Mouse (Mus musculus) forebrain, embryonic 13.5 days (tissue): ENCODE results near the gene Tom1. TPM values are rescaled to one million over a fixed set of nuclear protein-coding genes. Genes with fewer than 3 reads are reported as not detected.

Experiments
- ATAC-seq: fragments of 200-750 bp; cut with Nextera tagmentation; 2 replicates; pipeline ENCODE4 v1.8.0; 2017
- H3K27ac ChIP-seq: fragments of 300-500 bp; sonication (generic); 2 replicates; pipeline ENCODE4 v1.5.1; 2015; ENCODE audit warnings: inconsistent platforms, mild to moderate bottlenecking, moderate library complexity
- H3K27me3 ChIP-seq: fragments of 300-500 bp; sonication (generic); 2 replicates; pipeline ENCODE4 v1.6.1; 2015; ENCODE audit warnings: mild to moderate bottlenecking, inconsistent platforms
- H3K36me3 ChIP-seq: fragments of 300-500 bp; sonication (generic); 2 replicates; pipeline ENCODE4 v1.6.1; 2015; ENCODE audit warnings: mild to moderate bottlenecking, inconsistent platforms; ENCODE audit not compliant: poor library complexity, severe bottlenecking
- H3K4me1 ChIP-seq: fragments of 300-500 bp; sonication (generic); 2 replicates; pipeline ENCODE4 v1.6.1; 2015; ENCODE audit warnings: inconsistent platforms
- H3K4me2 ChIP-seq: fragments of 300-500 bp; sonication (generic); 2 replicates; pipeline ENCODE4 v1.6.1; 2015; ENCODE audit warnings: inconsistent platforms, mild to moderate bottlenecking, moderate library complexity
- H3K4me3 ChIP-seq: fragments of 300-500 bp; sonication (generic); 2 replicates; pipeline ENCODE4 v1.5.1; 2015; ENCODE audit warnings: mild to moderate bottlenecking, inconsistent platforms
- H3K9ac ChIP-seq: fragments of 300-500 bp; sonication (generic); 2 replicates; pipeline ENCODE4 v1.6.1; 2015; ENCODE audit warnings: mild to moderate bottlenecking, inconsistent platforms
- H3K9me3 ChIP-seq: fragments of 300-500 bp; sonication (generic); replicated peaks from 2 replicates; pipeline ENCODE4 v1.6.1; 2016; ENCODE audit warnings: inconsistent platforms
- WGBS: fragments of 180-500 bp; shearing (Covaris S2); methylation state at CpG from one replicate; pipeline ENCODE4 v1.1.7; 2015; 5-methylcytosine and 5-hydroxymethylcytosine counted together
- polyA plus RNA-seq: library from polyadenylated mRNA; unstranded; fragments of >200 nt; fragmentation: Nextera tagmentation; extraction: Ambion mirVana; gene quantifications from 2 replicates; pipeline ENCODE4 v1.2.1, GENCODE M21; 2015

Tom1 gene
- polyA plus RNA-seq, 1 experiment from 2014 or later, result 16.9 TPM

DNA sequence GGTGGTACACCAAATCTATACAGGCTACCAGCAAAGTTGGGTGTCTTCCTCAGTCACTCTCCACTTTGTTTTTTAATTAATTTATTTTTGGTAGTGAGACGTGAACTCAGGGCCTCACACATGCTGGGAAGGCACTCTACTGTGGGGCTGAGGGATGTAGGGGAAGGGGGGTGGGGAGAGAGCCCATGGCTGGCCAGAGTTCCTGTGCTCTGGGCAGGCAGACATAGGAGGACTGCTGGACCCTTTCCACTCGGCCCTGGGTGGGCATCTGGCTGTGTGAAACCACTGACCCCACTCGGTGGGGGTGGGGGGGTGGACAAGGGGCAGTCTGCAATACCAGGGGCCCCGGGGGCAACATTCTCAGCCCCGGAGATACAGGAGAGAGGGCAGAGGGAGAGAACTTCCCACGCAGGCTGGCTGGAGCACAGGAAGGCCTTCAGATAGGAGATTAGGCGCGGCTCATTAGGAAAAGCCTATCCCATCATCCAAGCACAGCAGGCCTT is 69.9 kb downstream of the Tom1 start:
- H3K27ac ChIP-seq, result no peak overlapping the region
- H3K9ac ChIP-seq, result no peak overlapping the region
- no peaks in the 10 kb centered on the region for H3K36me3 ChIP-seq
- ATAC-seq, result no peak
- no peak overlapping the region for H3K4me2 ChIP-seq
- H3K4me1 ChIP-seq, result no peaks in the 10 kb centered on the region
- WGBS, result 48% methylated on average over 8 of the region's 8 CpGs
- H3K9me3 ChIP-seq, result no peaks in the 10 kb centered on the region
- H3K4me3 ChIP-seq, result no peak overlapping the region
- no peaks in the 10 kb centered on the region for H3K27me3 ChIP-seq

DNA sequence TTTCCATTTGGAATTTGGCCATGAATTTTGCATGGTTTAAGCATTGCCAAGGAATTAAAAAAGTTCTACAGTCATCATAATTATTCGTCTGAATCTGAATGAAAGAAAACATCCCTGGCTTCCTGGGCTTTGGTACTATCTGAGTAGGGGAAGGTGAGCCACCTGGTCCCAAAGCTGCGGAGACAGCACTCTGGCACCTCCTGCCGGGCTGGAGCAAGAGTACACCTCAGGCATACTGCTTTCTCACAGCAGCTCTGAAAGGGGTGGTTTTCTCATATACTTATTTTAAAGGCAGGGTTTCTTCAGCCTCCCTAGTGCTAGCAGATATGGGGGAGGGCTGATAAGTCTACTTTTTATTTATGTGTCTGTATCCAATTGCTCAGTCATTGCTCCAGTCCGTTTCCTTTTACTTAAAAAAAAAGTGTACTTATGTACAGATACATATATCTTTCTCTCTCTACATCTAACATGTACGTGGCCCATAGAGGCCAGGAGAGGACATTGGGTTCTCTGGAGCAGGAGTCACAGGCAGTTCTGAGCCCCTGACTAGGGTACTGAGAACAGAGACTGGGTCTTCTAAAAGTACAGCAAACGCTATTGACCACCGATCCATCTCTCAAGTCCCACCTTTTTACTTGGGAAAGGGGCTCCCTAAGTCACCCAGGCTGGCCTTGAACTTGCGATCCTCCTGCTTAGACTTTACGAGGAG is 75.2 kb downstream of the Tom1 start:
- Histone ChIP-seq H3K27me3 (no peaks in the 10 kb centered on the region), H3K27ac (peak overlapping the region; percentile 79), H3K4me1 (peaks cover 27% of the 10 kb centered on the region), H3K4me3 (peak overlapping the region; percentile 78), H3K9ac (peak overlapping the region; percentile 69), H3K9me3 (no peaks in the 10 kb centered on the region), H3K36me3 (peaks cover 27% of the 10 kb centered on the region), H3K4me2 (peak overlapping the region; percentile 78)
- peak; percentile 82 for ATAC-seq
- under 1% methylated on average over 9 of the region's 9 CpGs for WGBS

DNA sequence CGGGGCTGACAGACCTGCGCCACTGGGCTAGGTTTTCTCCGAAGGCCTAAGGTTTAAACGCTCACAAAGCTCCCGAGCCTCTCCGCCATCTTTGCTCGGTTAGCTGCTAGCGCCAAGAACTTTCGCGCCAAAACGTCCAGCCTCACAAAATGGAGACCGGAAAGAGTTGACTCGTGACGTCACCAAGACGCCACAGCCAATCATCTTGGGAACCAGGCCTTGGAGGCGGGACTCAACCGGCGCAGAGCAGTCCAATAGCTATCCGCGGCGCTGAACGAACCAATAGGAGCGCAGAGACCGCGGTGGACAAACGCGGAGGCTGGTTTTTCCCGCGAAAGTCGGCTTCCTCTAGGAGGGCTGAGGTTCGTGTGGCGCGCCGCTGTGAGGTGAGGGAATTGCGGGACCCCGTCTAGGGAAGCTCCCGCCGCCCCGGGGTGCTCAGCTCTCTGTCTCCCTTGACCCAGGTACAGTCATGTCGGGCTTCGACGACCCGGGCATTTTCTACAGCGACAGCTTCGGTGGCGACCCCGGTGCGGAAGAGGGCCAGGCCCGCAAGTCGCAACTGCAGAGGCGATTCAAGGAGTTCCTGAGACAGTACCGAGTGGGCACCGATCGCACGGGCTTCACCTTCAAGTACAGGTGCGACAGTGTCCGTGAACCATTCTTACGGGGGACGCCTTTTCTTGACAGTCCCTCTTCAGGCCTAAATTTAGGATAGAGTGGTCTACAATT is 75.9 kb downstream of the Tom1 start, which contains the start of gene Mcm5:
Gene Mcm5 (plus strand): TSS at position 334 of the 732 bp plus-strand sequence.
- peak within 1 kb of the TSS; percentile 79 for H3K27ac ChIP-seq
- H3K4me1 ChIP-seq, result peaks cover 27% of the 10 kb centered on the region
- peak within 1 kb of the TSS; percentile 78 for H3K4me2 ChIP-seq
- H3K9ac ChIP-seq, result peak within 1 kb of the TSS; percentile 77
- ATAC-seq, result peak; percentile 99
- H3K36me3 ChIP-seq, result peaks cover 34% of the 10 kb centered on the region
- H3K9me3 ChIP-seq, result no peaks in the 10 kb centered on the region
- H3K27me3 ChIP-seq, result no peaks in the 10 kb centered on the region
- H3K4me3 ChIP-seq, result peak within 1 kb of the TSS; percentile 78
- under 1% methylated on average over 59 of the region's 59 CpGs for WGBS

DNA sequence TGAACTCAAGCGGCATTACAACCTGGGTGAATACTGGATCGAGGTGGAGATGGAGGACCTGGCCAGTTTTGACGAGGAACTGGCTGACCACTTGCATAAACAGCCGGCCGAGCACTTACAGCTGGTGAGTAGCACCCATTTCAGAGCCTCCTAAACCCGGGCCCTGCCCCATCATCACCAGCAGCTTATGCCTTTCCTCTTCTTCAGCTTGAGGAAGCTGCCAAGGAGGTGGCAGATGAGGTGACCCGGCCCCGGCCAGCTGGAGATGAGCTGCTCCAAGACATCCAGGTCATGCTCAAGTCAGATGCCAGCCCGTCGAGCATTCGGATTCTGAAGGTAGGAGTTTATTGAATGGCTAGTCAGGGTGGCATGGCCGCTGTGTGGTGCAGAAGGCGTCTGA is 76.6 kb downstream of the Tom1 start:
- ATAC-seq, result no peak
- H3K9me3 ChIP-seq, result no peaks in the 10 kb centered on the region
- WGBS, result 17% methylated on average over 13 of the region's 13 CpGs
- H3K4me3 ChIP-seq, result peak overlapping the region; percentile 78
- peaks cover 27% of the 10 kb centered on the region for H3K4me1 ChIP-seq
- no peak overlapping the region for H3K27ac ChIP-seq
- peak overlapping the region; percentile 78 for H3K4me2 ChIP-seq
- peaks cover 41% of the 10 kb centered on the region for H3K36me3 ChIP-seq
- no peaks in the 10 kb centered on the region for H3K27me3 ChIP-seq
- H3K9ac ChIP-seq, result peak overlapping the region; percentile 77

DNA sequence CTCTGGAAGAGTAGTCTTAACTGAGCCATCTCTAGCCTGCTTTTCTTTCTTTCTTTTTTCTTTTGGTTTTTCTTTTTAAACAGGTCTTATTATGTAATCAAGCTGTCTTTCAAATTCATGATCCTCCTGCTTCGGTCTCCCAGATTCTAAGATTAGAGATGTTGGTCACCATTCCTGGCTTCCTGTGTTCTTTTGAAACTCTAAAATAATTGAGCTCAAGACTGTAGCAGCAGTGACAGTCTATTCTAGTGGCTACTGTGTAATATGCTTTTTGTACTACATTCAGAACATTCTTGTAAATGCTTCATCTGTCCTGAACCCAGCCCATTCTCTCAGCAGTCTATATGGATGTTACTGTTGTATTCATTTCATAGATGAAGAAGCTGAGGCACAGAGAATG is 85.0 kb downstream of the Tom1 start:
- no peak for ATAC-seq
- Histone ChIP-seq H3K4me3 (no peak overlapping the region), H3K9me3 (no peaks in the 10 kb centered on the region), H3K27ac (no peak overlapping the region), H3K27me3 (no peaks in the 10 kb centered on the region), H3K36me3 (peaks cover 99% of the 10 kb centered on the region), H3K4me2 (no peak overlapping the region), H3K4me1 (no peaks in the 10 kb centered on the region), H3K9ac (no peak overlapping the region)
- WGBS, result 90% methylated on average over 1 of the region's 1 CpGs

GRCm38 (mm10) chr8:75119287-75119686 is 85.8 kb downstream of the Tom1 start:
- H3K27ac ChIP-seq, result no peak overlapping the region
- no peaks in the 10 kb centered on the region for H3K9me3 ChIP-seq
- no peaks in the 10 kb centered on the region for H3K4me1 ChIP-seq
- WGBS, result 93% methylated on average over 2 of the region's 2 CpGs
- no peak for ATAC-seq
- H3K27me3 ChIP-seq, result no peaks in the 10 kb centered on the region
- no peak overlapping the region for H3K9ac ChIP-seq
- H3K4me2 ChIP-seq, result no peak overlapping the region
- H3K4me3 ChIP-seq, result no peak overlapping the region
- H3K36me3 ChIP-seq, result peaks cover 99% of the 10 kb centered on the region

Other genes starting within 250 kb of the Tom1 start
- not detected in 2 replicates for gene Isx, start 160.5 kb upstream of the Tom1 start, polyA plus RNA-seq
- gene Hmgxb4, start 40.3 kb upstream of the Tom1 start, polyA plus RNA-seq, result 51.1 and 51.2 TPM in 2 replicates
- 11.3 and 12.8 TPM in 2 replicates for gene Hmox1, start 59.9 kb downstream of the Tom1 start, polyA plus RNA-seq
- 132 and 151 TPM in 2 replicates for gene Mcm5, start 75.9 kb downstream of the Tom1 start, polyA plus RNA-seq
- 0.18 and 0.31 TPM in 2 replicates for gene Rasd2, start 180.2 kb downstream of the Tom1 start, polyA plus RNA-seq